Mouse (Mus musculus) kidney, adult 11 months (tissue): ENCODE data around the gene Aoah.

Experiments
- DNase-seq: peaks from one replicate; pipeline ENCODE4 v3.0.0; 2022

Aoah gene

DNA sequence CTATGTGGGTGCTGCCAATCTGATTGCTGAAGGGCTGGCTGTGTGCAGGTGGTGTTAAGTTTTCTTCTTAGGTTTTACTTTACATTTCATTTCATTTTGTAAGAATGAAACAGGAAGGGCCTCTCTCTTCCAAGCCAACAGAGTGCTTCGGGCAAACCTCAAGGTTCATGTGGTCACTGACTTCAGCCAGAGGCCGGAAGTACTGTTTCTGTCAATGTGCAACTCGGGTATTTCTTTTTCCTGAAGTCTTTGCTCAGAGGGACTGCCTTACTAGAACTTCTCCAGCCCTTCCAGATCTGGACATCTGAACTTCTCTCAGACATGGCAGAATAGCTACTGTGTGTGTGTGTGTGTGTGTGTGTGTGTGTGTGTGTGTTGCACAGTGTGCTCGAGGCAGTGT, at the start of gene Aoah:
Aoah (plus strand) TSS at position 213 of the 400 bp plus-strand sequence.
- peak; percentile 57 for DNase-seq

DNA sequence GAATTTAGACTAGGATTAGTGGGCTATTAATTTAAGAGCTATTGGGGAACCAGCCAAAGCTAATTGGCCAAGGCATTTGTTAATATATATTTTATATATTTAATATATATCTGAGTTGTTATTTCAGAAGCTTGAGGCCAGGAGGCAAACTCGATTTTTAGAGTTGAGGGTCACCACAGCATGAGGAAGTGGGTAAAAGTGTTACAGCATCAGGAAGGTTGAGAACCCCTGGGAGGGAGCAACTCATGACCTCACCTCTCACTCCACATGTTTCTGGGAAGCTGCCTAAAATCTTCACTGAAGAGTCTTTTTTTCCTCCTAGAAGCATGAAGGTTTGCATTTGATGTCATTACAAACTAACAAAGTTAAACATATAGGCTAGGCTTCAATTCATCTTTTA, 39.1 kb upstream of the Aoah start:
- DNase-seq = no peak

DNA sequence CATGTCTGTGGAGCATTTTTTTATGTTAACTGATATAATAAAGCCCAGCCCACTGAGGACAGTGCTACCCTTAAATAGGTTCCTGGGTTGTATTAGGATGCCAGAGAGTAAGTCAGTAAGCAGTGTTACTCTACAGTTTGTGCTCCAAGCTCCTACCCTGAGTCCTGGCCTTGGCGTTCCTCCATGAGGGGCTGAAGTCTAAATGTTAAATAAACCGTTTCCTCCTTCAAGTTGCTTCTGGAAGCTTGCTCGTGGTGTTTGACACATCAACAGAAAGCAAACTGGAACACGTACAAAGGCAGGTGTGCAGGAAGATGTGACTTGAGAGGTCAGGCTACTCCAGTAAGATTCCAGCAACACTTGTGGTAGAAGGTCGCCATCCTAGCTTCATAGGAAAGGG, 10.3 kb upstream of the Aoah start:
- DNase-seq = peak; percentile 32

DNA sequence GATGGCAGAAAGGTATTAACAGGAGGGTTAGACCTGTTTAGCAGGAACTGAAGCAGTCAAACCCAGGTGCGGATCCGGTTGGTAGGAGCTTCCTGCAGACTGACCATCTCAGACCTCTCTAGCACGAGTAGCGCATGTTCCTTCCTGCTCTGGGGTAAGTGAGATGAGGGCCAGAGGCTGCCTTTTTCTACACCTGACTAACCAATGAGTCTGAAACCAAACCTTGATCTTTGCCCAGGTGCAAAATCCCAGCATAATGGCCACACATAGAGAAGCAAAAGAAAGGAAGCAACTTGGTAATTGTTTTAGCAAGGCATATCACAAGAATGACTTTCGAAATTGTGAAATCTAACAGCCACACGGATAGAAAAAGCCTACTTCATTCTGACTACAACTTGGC, 9.9 kb upstream of the Aoah start:
- DNase-seq = peak; percentile 50

DNA sequence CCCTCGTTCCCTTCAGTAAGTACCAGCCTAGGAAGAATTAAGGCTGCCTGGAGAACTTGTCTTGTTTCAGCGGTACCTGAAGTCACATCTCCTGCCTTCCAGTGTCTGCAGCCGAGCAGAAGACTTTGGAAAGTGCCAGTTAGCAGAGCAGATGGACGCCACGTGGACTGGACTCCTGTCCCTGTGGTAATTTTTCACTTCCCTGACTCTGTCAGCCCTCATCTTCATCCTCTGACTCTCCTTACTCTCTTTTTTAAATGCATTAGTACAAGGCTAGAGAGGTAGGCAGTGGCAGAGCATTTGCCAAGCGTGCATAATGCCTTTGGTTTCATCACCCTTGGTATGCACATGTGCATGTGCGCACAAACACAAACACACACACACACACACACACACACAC, 8.0 kb upstream of the Aoah start:
- DNase-seq = no peak

DNA sequence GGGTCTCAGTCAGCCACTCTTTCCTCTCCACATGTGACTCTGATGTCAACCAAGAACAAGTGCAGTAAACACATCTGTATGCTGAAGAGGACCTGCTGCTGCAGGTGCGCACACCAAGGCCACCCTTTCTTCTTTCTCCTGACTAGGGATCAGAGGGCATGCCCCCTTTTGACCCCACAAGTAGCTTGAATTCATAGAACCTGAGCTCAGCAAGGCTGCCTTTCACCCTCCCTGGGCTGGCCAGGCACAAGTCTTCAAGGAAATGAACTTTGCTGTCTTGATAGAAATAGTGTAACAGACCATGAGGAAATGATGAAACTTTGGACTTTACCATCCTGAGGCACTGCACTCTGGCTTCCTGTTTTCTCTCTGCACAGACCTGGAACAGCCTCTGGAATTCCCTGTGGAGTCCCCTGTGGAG, 7.1 kb upstream of the Aoah start:
- DNase-seq = peak; percentile 81

DNA sequence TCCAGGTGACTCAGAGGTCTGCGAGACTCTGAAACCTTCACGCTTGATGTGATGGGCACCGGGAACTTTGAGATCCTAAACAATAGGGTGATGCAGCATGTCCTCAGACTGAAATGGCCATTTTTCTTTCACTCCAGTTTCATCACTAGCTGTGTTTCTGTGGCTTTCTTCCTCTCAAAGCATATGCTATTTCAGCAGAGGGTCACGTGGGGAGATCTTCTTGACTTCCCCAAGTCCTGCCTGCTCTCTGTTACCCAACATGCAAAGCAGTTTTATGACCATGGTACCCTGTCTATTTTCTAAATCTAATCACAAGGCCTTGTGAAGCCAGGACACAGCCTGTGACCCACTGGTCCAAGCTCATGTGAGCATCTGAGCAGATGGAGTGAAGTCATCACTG, 6.0 kb upstream of the Aoah start:
- no peak for DNase-seq

DNA sequence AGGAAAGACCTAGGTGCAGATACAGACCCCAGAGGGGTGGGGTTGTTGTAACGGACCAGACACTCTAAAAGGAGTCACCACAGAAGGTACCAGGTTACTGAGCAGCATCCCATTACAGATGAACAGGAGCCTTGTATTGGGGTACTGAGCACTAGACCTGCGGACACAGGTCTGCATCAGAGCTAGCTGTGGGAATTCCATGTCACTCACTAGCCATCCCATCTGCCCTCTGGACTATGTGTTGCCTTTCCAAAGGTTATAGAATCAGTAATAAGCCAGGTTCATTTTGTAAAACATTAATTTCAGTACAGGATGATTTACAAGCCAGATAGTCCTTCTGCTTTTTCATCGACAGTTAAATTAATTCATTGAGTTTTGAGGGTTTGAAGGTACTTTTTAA, 2.7 kb downstream of the Aoah start:
- peak; percentile 57 for DNase-seq

DNA sequence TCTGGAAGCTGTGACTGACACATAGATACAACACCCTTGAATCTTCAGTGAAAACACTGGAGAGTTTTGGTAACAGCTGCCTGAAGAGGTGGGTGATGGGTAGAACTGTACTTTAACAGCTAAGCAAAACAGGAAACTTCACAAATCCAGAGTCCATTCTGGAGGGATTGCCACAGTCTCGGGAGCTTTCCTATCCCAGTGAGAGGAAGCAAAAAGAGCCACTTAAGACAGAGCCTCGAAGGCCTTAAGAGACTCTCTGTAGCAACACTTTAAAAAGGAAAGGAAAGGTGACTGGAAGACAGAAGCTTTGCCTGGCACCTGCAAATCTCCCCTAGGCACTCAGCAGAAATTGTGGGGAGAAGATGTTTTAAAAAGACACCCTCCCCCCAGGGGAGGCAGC, 4.6 kb downstream of the Aoah start:
- DNase-seq = no peak

DNA sequence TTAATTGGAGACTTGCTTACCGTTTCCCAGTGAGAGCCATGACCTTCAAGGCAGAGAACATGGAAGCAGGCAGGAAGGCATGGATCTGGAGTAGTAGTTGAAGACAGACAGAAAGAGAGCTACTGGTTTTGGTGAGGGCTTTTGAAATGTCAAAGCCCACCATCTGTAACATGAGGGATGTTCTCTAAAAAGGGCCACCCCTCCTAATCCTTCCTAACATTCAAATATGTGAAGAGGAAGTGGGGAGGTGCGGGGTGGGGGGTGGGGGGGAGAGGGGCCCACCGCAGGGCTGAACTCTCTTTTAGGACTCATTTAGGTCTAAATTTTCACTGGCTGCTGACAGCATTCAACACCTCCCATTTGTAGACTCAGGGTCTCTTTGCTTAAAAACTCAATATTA, 5.9 kb downstream of the Aoah start:
- no peak for DNase-seq

DNA sequence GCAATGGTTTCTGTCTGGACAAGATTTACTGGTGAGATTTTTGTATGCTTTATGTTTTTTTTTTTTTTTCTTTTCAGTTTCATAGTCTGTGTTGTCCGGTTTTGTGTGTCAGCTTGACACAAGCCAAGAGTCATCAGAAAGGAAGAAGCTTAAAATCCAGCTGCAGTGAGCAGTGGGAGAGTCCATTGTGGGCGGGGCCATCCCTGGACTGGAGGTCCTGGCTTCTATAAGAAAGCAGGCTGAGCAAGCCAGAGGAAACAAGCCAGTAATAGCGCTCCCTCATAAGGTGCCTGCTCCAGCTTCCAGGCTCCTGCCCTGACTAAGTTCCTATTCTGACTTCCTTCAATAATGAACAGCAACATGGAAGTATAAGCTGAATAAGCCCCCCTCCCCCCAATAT, 6.7 kb downstream of the Aoah start:
- DNase-seq = no peak

DNA sequence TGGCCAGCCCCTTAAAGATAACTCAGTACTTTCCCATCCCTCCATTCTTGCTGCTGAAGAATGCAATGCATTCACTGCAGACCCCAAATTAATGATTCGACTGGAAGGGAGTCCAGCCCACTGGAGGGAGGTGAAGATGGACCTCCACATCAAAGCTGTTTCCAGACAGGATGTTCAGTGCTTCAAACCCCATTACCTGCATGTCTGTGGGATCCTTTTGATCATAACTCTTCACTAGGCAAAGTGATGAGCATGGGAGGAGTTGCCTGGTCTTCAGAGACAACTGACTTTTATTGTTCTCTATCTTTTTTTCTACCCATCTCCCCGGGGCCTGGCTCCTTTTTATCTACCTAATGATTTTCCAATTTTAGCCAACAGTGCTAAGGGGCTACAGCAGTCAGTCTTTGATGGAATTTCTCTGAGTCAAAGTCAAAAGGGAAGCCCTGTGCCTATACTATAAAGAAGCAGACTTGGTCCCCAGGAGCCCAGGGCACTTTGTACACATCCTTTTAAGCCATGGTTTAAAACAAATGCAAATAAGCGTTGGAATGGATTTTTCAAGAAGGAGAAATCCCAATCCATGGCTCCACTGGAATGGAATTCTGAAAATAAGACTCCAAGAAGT, 18.0 kb downstream of the Aoah start:
- no peak for DNase-seq

DNA sequence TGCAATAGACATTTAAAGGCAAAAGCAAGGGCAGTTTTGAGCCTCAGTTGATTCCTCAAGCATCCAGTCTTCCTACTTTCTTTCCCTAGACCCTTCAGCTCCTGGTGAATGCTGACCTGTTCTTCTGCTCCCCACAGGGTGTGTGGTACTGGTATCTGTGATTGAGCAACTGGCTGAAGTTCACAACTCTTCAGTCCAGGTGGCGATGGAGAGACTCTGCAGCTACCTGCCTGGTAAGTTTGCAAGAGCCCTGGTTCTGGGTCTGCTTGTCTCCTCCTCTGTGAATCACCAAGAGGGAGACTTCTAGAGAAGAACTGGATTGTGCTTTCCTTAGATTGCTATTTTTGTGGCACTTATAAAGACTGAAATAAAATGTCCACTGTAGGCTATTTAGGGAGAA, 22.5 kb downstream of the Aoah start:
- DNase-seq = no peak

DNA sequence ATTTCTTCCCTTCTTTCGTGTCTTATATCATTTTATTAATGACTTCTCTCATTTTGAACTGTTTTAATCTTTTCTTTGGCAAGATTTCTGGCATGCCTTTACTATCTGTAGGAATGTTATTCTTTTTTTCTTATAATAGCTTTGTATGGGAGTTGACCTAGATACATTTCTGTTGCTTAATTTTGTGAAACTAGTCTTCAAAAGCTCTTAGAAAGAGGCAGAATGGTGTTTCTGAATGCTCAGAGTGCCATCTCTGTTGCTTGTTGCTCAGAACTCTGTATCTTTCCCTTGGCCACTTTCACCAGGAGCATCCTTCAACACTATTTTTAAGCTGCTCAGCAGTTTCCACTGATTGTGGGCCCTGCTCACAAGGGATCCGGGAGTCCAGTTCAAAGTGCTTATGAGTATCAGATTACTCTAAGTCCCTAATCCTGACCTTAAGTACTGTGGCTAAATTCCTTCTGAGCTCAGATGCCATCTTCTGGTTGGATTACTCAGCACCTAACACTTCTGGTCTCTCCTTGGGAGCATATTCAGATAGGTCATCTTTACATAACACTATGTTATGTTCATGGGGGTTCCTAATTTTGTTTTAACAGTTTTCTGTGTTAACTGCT, 26.9 kb downstream of the Aoah start:
- peak; percentile 41 for DNase-seq

DNA sequence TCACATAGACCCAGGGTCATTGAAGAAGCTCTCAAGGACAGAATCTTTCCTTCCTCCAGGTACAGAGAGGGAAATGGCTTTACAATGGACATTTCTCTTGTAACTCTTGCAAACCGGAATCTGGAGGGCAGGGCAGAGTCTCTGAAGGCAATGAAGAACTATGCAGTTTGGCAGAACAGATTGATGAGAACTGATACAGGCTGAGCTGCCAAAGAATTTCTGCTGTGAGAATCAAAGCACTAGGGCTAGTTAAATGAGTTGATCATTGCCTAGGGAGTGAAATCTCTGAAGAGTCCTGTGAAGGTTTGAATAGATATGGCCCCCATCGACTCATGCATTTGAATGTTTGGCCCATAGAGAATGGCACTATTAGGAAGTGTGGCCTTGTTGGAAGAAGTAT, 34.8 kb downstream of the Aoah start:
- DNase-seq = peak; percentile 43

DNA sequence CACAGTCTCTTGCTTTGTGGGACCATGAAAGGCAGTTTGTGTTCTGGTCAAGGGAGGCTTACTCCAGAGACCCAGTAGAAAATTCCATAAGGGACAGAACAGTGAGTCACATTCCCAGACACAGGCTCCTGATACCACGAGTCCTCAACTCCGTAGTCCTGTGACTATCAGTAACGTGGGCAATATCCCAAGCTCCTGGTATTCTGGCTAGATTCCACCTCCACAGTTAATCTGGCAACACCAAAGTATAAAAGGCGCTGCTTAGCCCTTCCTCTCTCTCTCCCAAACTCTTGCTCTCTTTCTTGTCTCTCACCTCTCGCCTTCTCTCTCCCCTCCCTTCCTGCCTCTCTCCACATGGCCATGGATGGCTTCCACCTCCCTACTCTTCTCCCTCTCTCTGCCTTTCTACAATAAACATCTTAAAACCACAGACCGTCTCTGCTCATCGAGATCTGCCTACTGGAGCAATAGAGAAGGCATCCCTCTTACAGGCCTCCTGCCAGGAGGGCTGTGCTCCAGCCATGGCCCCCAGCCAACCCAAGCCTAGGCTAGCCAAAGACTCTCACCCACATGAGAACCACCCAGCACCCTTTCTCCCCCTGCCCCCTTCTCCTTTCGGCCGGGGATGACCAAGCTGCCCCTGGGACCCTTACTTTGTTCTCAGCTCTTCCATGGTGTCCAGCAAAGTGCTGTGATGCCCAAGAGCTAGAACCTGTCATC, 35.4 kb downstream of the Aoah start:
- peak; percentile 37 for DNase-seq

DNA sequence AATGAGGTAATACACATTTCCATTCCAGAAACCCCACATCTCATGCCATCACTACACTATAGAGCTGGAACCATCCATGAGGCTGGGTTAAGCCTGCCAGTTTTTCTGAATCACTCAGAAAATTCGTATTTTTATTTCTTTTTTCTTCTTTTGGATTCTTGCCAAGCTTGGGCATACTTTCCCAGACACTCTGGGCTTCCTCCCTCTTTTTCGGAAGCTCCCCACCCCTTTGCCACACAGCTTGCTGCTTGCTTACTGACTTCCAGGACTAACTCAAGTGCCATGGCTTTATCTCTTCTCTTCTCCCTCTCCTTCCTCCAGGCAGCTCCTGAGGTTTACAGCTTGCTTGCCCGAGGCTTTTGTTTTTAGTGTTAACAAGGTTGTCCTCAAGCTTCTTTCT, 62.0 kb downstream of the Aoah start:
- DNase-seq = no peak

DNA sequence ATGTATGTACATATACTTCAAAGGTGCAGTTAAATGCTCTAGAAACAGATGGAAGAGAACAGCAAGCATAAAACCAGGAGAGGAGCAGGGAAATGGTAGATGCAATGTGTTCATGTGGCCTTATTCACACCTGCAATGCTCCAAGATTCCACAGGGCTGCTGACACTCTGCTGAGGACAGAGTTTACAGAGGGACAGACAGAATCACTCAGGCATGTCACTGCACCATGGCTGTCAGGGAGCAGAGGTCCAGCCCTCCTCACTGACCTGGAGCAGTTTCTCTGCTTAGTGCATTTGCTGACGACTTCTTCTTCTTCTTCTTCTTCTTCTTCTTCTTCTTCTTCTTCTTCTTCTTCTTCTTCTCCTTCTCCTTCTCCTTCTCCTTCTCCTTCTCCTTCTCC, 105.5 kb downstream of the Aoah start:
- DNase-seq = peak; percentile 38

DNA sequence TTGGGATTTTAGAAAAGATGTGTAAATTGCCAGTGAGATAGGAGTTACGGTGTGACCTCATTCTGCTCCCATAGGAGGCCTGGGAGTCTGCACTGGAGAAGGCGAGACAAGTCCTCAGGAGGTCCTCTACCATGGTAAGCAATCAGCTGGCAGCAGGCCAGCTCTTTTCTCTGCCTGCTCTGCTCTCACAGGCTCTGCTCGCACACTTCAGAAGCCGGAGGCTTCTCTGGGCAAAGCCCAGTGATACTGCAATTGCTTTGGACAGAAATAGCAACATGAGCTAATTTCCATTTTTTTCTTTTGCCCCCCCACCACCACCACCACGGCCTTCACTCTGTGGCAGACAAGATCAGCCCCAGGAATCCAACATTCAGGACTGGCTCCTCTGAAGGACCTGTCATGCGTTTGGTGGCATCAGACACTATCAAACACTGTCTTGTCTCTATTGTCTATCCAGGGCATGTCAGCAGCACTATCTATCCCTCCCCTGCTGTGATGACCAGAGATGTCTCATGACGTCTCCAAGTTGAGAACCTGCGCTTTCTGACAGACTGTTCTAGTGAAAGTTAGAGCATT, 106.6 kb downstream of the Aoah start:
- peak; percentile 9 for DNase-seq

DNA sequence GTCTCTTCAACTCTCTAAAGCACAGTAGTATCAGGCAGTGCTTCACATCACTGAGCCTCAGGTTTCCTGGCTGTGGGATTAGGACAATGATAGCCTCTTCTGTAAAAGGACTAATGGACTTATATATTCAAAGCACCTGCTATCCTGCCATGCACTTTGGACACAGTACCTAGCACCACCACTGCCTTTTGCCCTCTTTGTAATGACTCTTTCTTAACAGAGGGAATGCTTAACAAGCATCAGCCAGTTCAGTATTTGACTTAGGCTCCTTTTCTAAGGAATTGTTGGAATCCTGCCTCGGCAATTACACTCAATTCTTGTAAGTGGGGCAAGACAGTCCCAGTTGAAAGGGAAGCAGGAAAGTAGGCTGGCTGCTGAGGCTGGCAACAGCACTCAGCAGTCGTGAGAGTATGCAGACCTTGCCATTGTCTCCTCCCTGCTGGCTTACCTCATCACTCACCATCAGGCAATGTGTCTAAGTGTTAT, 107.1 kb downstream of the Aoah start:
- peak; percentile 58 for DNase-seq

DNA sequence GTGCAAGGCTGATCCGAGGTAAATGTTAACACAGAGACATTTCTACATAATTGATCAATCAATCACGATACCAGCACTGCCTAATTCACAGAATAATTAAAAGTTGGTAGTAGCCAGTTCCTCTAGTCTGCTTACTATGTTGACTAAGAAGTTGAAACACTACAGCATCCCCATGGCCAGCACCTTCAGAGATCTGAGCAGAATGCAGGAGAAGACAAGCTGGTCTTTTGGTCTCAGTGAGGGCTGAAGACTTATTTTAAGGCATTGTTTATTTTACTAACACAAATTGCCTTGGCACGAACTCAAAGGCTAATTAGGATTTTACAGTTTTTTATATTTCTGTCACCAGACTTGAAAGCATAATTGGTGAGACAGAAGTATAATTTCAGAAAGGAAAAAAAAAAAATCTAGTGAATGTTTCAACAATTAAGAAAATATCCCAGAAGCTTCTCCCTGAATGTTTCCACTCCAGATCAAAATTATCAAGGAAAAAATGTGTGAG, 107.8 kb downstream of the Aoah start:
- DNase-seq = no peak

DNA sequence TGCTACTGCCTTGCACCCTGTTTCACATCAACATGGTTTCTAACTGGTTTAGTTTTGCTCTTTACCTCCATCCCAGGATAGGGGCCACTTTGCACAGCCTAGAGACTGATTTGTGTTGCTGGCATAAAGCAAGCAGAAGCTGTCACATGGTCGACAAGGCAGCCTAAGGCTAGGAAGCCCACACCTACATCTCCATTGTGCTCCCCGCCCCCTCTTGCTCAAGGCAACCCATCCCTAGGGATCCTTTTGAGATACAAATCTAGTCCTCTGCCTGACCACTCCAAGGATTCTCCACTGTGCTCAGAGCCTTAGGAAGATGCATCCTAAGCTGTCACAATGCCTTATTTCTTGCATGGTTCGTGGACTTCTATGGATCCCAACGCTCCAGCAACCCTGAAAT, 110.2 kb downstream of the Aoah start:
- DNase-seq = no peak

DNA sequence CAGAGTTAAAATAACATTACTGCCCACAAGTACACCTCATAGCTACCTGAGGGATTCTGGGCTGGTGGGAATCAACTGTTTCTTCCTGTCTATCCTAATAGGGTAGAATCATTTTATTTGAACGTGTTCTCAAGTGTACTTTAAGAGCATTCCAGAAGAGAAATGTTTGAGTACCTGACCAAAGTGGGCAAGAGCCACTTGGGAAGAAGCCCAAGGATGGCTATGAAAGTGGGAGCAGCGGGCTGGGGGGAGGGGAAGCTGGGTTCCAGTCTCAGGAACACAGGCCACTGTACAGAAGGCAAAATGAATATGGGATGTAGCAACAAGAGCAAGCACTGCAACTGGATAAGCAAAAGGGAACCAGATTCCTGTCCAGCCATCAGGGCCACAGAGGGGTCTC, 111.3 kb downstream of the Aoah start:
- DNase-seq = no peak
